Mouse (Mus musculus): ENCODE measurements around the gene Lamc3. TPM values are rescaled to one million over a fixed set of nuclear protein-coding genes. Genes with fewer than 3 reads are reported as not detected.

The Lamc3 gene
- polyA plus RNA-seq, 1 experiment from 2014 or later = 0.43 TPM

DNA sequence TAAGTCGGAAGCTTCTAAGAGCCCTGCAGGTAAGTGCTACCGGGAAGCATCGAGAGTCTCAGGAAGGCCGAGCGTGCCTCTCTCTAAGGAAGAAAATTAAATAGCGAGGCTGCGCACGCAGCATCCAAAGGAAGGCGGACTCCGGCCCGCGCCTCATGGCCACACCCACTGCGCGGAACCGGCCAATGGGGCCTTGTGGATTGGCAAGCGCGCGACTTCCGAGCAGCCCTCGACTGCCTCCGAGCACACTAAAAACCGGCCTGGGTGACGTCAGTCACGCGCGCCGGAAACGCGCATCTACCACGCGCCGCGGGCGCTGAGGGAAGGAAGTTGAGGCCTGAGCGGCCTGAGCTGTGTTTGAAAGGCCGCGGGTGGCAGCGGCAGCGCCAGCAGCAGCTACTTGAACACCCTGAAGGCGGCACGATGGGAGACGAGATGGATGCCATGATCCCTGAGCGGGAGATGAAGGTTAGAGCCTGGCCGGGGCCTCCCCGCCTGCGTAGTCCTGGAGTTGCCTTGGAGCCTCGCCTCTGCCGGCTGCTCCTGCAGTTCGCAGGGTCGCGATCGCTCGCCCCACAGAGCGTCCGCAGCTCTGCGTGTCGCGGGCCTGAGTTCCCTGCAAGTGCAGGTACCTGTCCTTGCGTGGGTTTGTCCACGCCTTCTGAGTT, 87.2 kb downstream of the Lamc3 start, which contains the start of gene Nup214:
Nup214 (plus strand) TSS at position 296 of the 668 bp plus-strand sequence.
- Histone ChIP-seq H3K4me3 (peak within 1 kb of the TSS; percentile 75), H3K4me1 (replicated peaks) (peaks cover 10% of the 10 kb centered on the region), H3K9ac (peak within 1 kb of the TSS; percentile 89), H3K9me3 (replicated peaks) (no peaks in the 10 kb centered on the region), H3K4me2 (peak within 1 kb of the TSS; percentile 82), H3K36me3 (peaks cover 35% of the 10 kb centered on the region), H3K27ac (peak within 1 kb of the TSS; percentile 50), H3K27me3 (no peaks in the 10 kb centered on the region)
- under 1% methylated on average over 60 of the region's 60 CpGs for WGBS
- peak; percentile 99 for ATAC-seq (replicated peaks; ENCODE audit: insufficient number of reproducible peaks, insufficient read depth, low FRiP score, low read depth)

DNA sequence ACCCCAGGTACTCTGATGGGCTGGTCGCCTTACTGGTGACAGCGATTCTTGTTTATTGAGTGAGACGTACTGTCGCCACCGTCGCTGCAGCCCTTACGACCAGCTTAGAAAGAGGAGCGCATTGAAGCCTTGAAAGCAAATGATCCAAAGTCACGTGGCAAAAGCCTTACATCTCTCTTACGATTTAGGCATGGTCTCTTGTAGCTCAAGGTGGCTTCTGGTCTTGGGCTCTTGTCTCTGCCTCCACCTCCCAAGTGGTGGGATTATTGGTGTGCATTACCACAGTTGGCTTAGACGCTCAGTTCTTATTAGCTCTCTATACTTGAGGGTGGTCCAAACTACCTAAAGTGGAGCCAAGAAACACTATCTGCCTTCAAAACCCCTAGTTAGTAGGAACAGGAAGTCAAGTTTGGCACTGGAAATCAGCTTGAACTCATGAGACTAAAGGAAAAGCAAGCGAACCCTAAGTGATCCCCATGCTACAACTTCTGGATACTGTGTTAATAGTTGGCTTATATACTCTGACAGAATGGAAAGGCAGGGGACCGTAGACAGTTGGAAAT, 87.8 kb downstream of the Lamc3 start:
- Histone ChIP-seq H3K4me3 (peak overlapping the region; percentile 75), H3K27me3 (no peaks in the 10 kb centered on the region), H3K4me1 (replicated peaks) (peaks cover 10% of the 10 kb centered on the region), H3K9me3 (replicated peaks) (no peaks in the 10 kb centered on the region), H3K36me3 (peaks cover 39% of the 10 kb centered on the region), H3K27ac (peak overlapping the region; percentile 50), H3K9ac (peak overlapping the region; percentile 89), H3K4me2 (peak overlapping the region; percentile 82)
- 8% methylated on average over 13 of the region's 13 CpGs for WGBS
- no peak for ATAC-seq (replicated peaks; ENCODE audit: insufficient number of reproducible peaks, insufficient read depth, low FRiP score, low read depth)

DNA sequence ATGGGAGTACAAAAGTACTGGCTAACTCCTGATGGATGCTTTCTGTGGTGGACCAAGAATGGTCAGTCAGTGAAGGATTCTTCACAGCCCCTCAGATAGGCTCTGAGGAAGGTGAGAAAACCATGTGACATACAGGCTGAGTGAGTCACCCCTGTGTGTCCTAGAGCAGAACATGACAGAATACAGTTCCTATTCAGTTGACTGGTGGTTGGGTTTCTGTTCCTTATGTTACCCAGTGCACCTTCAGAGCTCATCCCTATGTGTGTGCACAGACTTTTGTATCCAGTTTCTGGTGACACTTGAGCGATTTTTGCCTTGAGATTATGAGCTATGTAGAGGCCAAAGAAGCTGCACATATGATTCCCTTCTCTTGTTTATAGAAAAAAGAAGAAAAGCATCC, 100.7 kb downstream of the Lamc3 start:
- H3K9me3 ChIP-seq (replicated peaks) = no peaks in the 10 kb centered on the region
- no peak overlapping the region for H3K27ac ChIP-seq
- ATAC-seq (replicated peaks; ENCODE audit: insufficient number of reproducible peaks, insufficient read depth, low FRiP score, low read depth) = no peak
- no peak overlapping the region for H3K4me2 ChIP-seq
- WGBS = 89% methylated on average over 1 of the region's 1 CpGs
- H3K36me3 ChIP-seq = peaks cover 95% of the 10 kb centered on the region
- H3K9ac ChIP-seq = no peak overlapping the region
- no peak overlapping the region for H3K4me3 ChIP-seq
- no peaks in the 10 kb centered on the region for H3K4me1 ChIP-seq (replicated peaks)
- H3K27me3 ChIP-seq = no peaks in the 10 kb centered on the region

DNA sequence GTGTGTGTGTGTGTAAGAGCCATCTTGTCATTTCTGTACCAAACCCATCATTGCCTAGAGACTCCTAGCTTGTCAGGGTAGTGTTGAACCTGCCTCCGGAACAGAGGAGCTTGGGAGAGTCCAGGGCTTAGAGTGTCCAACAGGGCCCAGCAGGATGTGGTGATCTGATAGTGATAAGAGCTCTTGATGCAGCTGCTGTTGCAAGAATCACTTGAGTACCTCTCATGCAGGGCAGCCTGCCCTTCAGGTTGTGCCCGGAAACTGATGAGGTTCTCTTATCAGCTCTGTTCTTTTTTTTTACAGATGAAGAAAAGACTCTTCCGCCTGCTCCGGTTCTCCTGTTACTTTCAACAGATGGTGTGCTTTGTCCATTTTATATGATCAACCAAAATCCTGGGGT, 103.9 kb downstream of the Lamc3 start:
- 77% methylated on average over 4 of the region's 4 CpGs for WGBS
- H3K4me3 ChIP-seq = no peak overlapping the region
- no peak for ATAC-seq (replicated peaks; ENCODE audit: insufficient number of reproducible peaks, insufficient read depth, low FRiP score, low read depth)

DNA sequence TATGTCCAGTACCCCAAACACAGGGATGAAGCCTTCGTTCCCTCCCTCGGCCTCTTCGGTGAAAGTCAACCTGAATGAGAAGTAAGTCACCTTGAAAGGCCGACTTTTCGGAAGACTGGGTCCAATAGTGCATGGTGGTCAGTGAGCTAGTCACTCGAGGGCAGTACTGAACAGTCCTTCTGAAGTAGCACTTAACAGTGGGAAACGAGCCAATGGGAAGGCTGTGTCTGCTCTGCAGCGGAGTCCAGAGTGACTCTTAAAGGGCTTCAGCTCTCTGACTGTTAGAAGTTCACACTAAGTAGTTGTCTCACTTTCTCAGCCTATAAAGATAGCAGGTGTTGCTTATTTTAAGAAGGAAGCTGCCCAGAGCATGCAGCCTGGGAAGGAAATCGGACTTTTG, 107.8 kb downstream of the Lamc3 start:
- H3K36me3 ChIP-seq = peaks cover 94% of the 10 kb centered on the region
- H3K4me2 ChIP-seq = no peak overlapping the region
- no peaks in the 10 kb centered on the region for H3K27me3 ChIP-seq
- H3K27ac ChIP-seq = no peak overlapping the region
- H3K9ac ChIP-seq = no peak overlapping the region
- WGBS = 78% methylated on average over 9 of the region's 9 CpGs
- H3K9me3 ChIP-seq (replicated peaks) = no peaks in the 10 kb centered on the region
- no peak for ATAC-seq (replicated peaks; ENCODE audit: insufficient number of reproducible peaks, insufficient read depth, low FRiP score, low read depth)
- no peaks in the 10 kb centered on the region for H3K4me1 ChIP-seq (replicated peaks)
- no peak overlapping the region for H3K4me3 ChIP-seq

More for the DNA sequence above, 103.9 kb downstream of the Lamc3 start:
- no peak overlapping the region for H3K27ac ChIP-seq
- H3K36me3 ChIP-seq = peaks cover 93% of the 10 kb centered on the region
- no peaks in the 10 kb centered on the region for H3K4me1 ChIP-seq (replicated peaks)
- no peak overlapping the region for H3K9ac ChIP-seq
- no peak overlapping the region for H3K4me2 ChIP-seq
- H3K9me3 ChIP-seq (replicated peaks) = no peaks in the 10 kb centered on the region
- H3K27me3 ChIP-seq = no peaks in the 10 kb centered on the region

DNA sequence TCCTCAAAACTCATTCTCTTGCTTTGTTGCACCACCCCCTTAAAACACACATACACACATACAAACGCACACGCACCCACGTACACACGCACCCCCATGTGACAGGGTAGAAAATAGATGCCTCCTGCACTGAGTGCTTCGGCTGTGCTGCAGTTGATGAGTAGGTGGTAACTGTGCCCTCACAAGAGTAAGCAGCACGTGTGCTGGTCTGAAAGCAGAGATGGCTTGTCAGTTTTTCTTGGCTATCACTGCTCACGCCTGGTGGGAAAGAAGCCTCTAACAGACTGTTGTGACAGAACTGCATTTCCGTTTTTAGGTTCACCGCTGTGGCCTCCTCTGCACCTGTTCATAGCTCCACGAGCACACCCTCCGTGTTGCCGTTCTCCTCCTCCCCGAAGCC, 109.0 kb downstream of the Lamc3 start:
- ATAC-seq (replicated peaks; ENCODE audit: insufficient number of reproducible peaks, insufficient read depth, low FRiP score, low read depth) = no peak

More for the DNA sequence above, 109.0 kb downstream of the Lamc3 start:
- Histone ChIP-seq H3K9ac (no peak overlapping the region), H3K4me1 (replicated peaks) (no peaks in the 10 kb centered on the region), H3K4me2 (no peak overlapping the region), H3K9me3 (replicated peaks) (no peaks in the 10 kb centered on the region), H3K4me3 (no peak overlapping the region), H3K27ac (no peak overlapping the region), H3K27me3 (no peaks in the 10 kb centered on the region), H3K36me3 (peaks cover 84% of the 10 kb centered on the region)
- 92% methylated on average over 13 of the region's 13 CpGs for WGBS

Other genes starting within 250 kb of the Lamc3 start
- 0.27 TPM in 1 of 2 replicates, not detected in the other for gene Prdm12, start 247.3 kb upstream of the Lamc3 start, polyA plus RNA-seq (2015; fragmentation: Nextera tagmentation; extraction: Ambion mirVana)
- gene Exosc2, start 216.6 kb upstream of the Lamc3 start, polyA plus RNA-seq (2015; fragmentation: Nextera tagmentation; extraction: Ambion mirVana) = 30.2 and 40.0 TPM in 2 replicates
- gene Abl1, start 198.9 kb upstream of the Lamc3 start, polyA plus RNA-seq (2015; fragmentation: Nextera tagmentation; extraction: Ambion mirVana) = 21.9 and 30.4 TPM in 2 replicates
- gene Qrfp, start 76.7 kb upstream of the Lamc3 start, polyA plus RNA-seq (2015; fragmentation: Nextera tagmentation; extraction: Ambion mirVana) = 0.04 and 0.18 TPM in 2 replicates
- not detected in 2 replicates for gene Fibcd1, start 41.3 kb upstream of the Lamc3 start, polyA plus RNA-seq (2015; fragmentation: Nextera tagmentation; extraction: Ambion mirVana)
- gene Aif1l, start 62.8 kb downstream of the Lamc3 start, polyA plus RNA-seq (2015; fragmentation: Nextera tagmentation; extraction: Ambion mirVana) = 45.9 and 46.7 TPM in 2 replicates
- 54.7 and 55.1 TPM in 2 replicates for gene Nup214, start 87.1 kb downstream of the Lamc3 start, polyA plus RNA-seq (2015; fragmentation: Nextera tagmentation; extraction: Ambion mirVana)
- gene Fam78a, start 197.6 kb downstream of the Lamc3 start, polyA plus RNA-seq (2015; fragmentation: Nextera tagmentation; extraction: Ambion mirVana) = 26.7 and 29.1 TPM in 2 replicates
- 15.9 and 16.1 TPM in 2 replicates for gene Plpp7, start 208.2 kb downstream of the Lamc3 start, polyA plus RNA-seq (2015; fragmentation: Nextera tagmentation; extraction: Ambion mirVana)